Mouse (Mus musculus) lung, postnatal 0 days (tissue): ENCODE results near the gene Cx3cl1.

Experiments
- CTCF ChIP-seq: IDR thresholded peaks from 2 replicates; pipeline ENCODE4 v1.5.1; 2016; ENCODE audit warnings: antibody characterized with exemption, mild to moderate bottlenecking
- EP300 ChIP-seq: IDR thresholded peaks from 2 replicates; pipeline ENCODE4 v1.6.1; 2016; ENCODE audit warnings: antibody characterized with exemption, mild to moderate bottlenecking, control low read depth

DNA sequence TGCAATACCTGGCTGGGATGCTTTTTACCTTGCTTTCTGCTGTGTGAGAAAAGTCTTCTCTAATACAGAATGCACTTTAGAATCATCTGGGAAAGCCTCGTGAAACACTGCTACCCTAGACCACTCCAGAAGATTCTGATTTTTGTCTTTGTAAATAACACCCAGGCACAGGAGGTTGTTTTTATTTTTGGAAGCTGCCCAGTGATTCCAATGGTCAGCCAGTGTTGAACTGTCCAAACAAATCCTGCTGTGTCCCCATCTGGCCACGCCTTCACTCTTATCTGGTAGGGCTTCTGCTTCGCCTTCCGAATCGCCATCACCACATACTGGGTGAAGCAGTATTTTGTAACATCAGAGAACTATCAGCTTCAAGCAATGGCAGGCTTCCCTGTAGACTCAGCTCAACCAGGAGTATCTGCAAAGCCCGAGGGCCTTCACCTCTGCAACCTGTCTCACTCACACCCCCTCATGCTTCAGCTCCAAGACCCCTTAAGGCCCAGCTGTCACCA is 47.9 kb downstream of the Cx3cl1 start:
- TF ChIP-seq CTCF: no peak
- no peak for TF ChIP-seq EP300
